Mouse (Mus musculus) forebrain, embryonic 12.5 days (tissue): ENCODE results near the gene Blm. TPM values are rescaled to one million over a fixed set of nuclear protein-coding genes. Genes with fewer than 3 reads are reported as not detected.

Experiments
- ATAC-seq: fragments of 200-750 bp; cut with Nextera tagmentation; 2 replicates; pipeline ENCODE4 v1.8.0; 2017; ENCODE audit warnings: moderate TSS enrichment; ENCODE audit not compliant: low FRiP score
- H3K27ac ChIP-seq: fragments of 300-500 bp; sonication (generic); 2 replicates; pipeline ENCODE4 v1.5.1; 2016; ENCODE audit warnings: mild to moderate bottlenecking
- H3K27me3 ChIP-seq: fragments of 300-500 bp; sonication (generic); 2 replicates; pipeline ENCODE4 v1.6.1; 2016; ENCODE audit warnings: mild to moderate bottlenecking
- H3K36me3 ChIP-seq: fragments of 300-500 bp; sonication (generic); replicated peaks from 2 replicates; pipeline ENCODE4 v1.6.1; 2016; ENCODE audit warnings: mild to moderate bottlenecking
- H3K4me1 ChIP-seq: fragments of 300-500 bp; sonication (generic); 2 replicates; pipeline ENCODE4 v1.6.1; 2016
- H3K4me2 ChIP-seq: fragments of 300-500 bp; sonication (generic); 2 replicates; pipeline ENCODE4 v1.6.1; 2016; ENCODE audit warnings: mild to moderate bottlenecking, moderate library complexity
- H3K4me3 ChIP-seq: fragments of 300-500 bp; sonication (generic); replicated peaks from 2 replicates; pipeline ENCODE4 v1.5.1; 2016; ENCODE audit warnings: mild to moderate bottlenecking
- H3K9ac ChIP-seq: fragments of 300-500 bp; sonication (generic); 2 replicates; pipeline ENCODE4 v1.6.1; 2016; ENCODE audit warnings: mild to moderate bottlenecking
- H3K9me3 ChIP-seq: fragments of 300-500 bp; sonication (generic); 2 replicates; pipeline ENCODE4 v1.6.1; 2016
- WGBS: fragments of 180-500 bp; shearing (Covaris S2); methylation state at CpG from one replicate; pipeline ENCODE4 v1.1.7; 2016; 5-methylcytosine and 5-hydroxymethylcytosine counted together
- polyA plus RNA-seq: library from polyadenylated mRNA; unstranded; fragments of >200 nt; fragmentation: Nextera tagmentation; extraction: Ambion mirVana; gene quantifications from 2 replicates; pipeline ENCODE4 v1.2.1, GENCODE M21; 2016

Gene Blm
- polyA plus RNA-seq, 1 experiment from 2014 or later = 43.7 TPM

GRCm38 (mm10) chr7:80420586-80420985 is 114.3 kb downstream of the Blm start:
- 89% methylated on average over 4 of the region's 4 CpGs for WGBS
- Histone ChIP-seq H3K4me1 (peaks cover 3% of the 10 kb centered on the region), H3K9me3 (no peaks in the 10 kb centered on the region), H3K27me3 (no peaks in the 10 kb centered on the region), H3K27ac (no peak overlapping the region), H3K4me3 (no peak overlapping the region), H3K4me2 (no peak overlapping the region), H3K9ac (no peak overlapping the region), H3K36me3 (no peaks in the 10 kb centered on the region)
- no peak for ATAC-seq

- no peak overlapping the region for H3K4me3 ChIP-seq
- H3K36me3 ChIP-seq = no peaks in the 10 kb centered on the region
- H3K9me3 ChIP-seq = no peaks in the 10 kb centered on the region
- ATAC-seq = no peak
- no peak overlapping the region for H3K27ac ChIP-seq
- H3K4me1 ChIP-seq = peaks cover 3% of the 10 kb centered on the region
- WGBS = 77% methylated on average over 3 of the region's 3 CpGs
- no peak overlapping the region for H3K4me2 ChIP-seq
- H3K9ac ChIP-seq = no peak overlapping the region
- no peaks in the 10 kb centered on the region for H3K27me3 ChIP-seq
Observed at GRCm38 (mm10) chr7:80419278-80419677, 115.6 kb downstream of the Blm start.

GRCm38 (mm10) chr7:80418036-80418435 is 116.9 kb downstream of the Blm start:
- WGBS = 82% methylated on average over 3 of the region's 3 CpGs
- no peaks in the 10 kb centered on the region for H3K27me3 ChIP-seq

GRCm38 (mm10) chr7:80417601-80418000 is 117.3 kb downstream of the Blm start:
- no peaks in the 10 kb centered on the region for H3K4me1 ChIP-seq
- H3K4me3 ChIP-seq = no peak overlapping the region
- H3K27me3 ChIP-seq = no peaks in the 10 kb centered on the region
- no peaks in the 10 kb centered on the region for H3K36me3 ChIP-seq
- H3K4me2 ChIP-seq = no peak overlapping the region
- no peaks in the 10 kb centered on the region for H3K9me3 ChIP-seq
- H3K9ac ChIP-seq = no peak overlapping the region
- H3K27ac ChIP-seq = no peak overlapping the region
- no peak for ATAC-seq

More at GRCm38 (mm10) chr7:80418036-80418435, 116.9 kb downstream of the Blm start:
- H3K36me3 ChIP-seq = no peaks in the 10 kb centered on the region
- no peaks in the 10 kb centered on the region for H3K9me3 ChIP-seq
- H3K9ac ChIP-seq = no peak overlapping the region
- H3K27ac ChIP-seq = no peak overlapping the region
- no peak for ATAC-seq
- no peak overlapping the region for H3K4me3 ChIP-seq
- H3K4me1 ChIP-seq = peaks cover under 1% of the 10 kb centered on the region
- H3K4me2 ChIP-seq = no peak overlapping the region

- no peak overlapping the region for H3K9ac ChIP-seq
- H3K4me2 ChIP-seq = no peak overlapping the region
- ATAC-seq = no peak
- no peaks in the 10 kb centered on the region for H3K9me3 ChIP-seq
- no peaks in the 10 kb centered on the region for H3K4me1 ChIP-seq
- no peak overlapping the region for H3K4me3 ChIP-seq
- no peaks in the 10 kb centered on the region for H3K36me3 ChIP-seq
- H3K27me3 ChIP-seq = no peaks in the 10 kb centered on the region
- WGBS = 95% methylated on average over 7 of the region's 7 CpGs
- no peak overlapping the region for H3K27ac ChIP-seq
Observed at GRCm38 (mm10) chr7:80416969-80417368, 118.0 kb downstream of the Blm start.

GRCm38 (mm10) chr7:80414303-80414855 is 120.5 kb downstream of the Blm start:
- no peak overlapping the region for H3K4me3 ChIP-seq
- H3K4me2 ChIP-seq = no peak overlapping the region
- no peaks in the 10 kb centered on the region for H3K4me1 ChIP-seq
- no peaks in the 10 kb centered on the region for H3K27me3 ChIP-seq
- no peak overlapping the region for H3K9ac ChIP-seq
- H3K36me3 ChIP-seq = no peaks in the 10 kb centered on the region
- H3K9me3 ChIP-seq = no peaks in the 10 kb centered on the region
- no peak overlapping the region for H3K27ac ChIP-seq
- ATAC-seq = no peak
- WGBS = 85% methylated on average over 7 of the region's 7 CpGs

- Histone ChIP-seq H3K4me1 (no peaks in the 10 kb centered on the region), H3K9ac (no peak overlapping the region), H3K36me3 (no peaks in the 10 kb centered on the region), H3K27me3 (no peaks in the 10 kb centered on the region), H3K4me3 (no peak overlapping the region), H3K4me2 (no peak overlapping the region), H3K27ac (no peak overlapping the region), H3K9me3 (no peaks in the 10 kb centered on the region)
- no peak for ATAC-seq
- WGBS = 86% methylated on average over 7 of the region's 9 CpGs
Observed at GRCm38 (mm10) chr7:80413512-80414302, 121.2 kb downstream of the Blm start.

GRCm38 (mm10) chr7:80412781-80413180 is 122.1 kb downstream of the Blm start:
- H3K4me3 ChIP-seq = no peak overlapping the region
- no peak overlapping the region for H3K9ac ChIP-seq
- H3K27me3 ChIP-seq = no peaks in the 10 kb centered on the region
- ATAC-seq = no peak
- H3K9me3 ChIP-seq = no peaks in the 10 kb centered on the region
- no peak overlapping the region for H3K4me2 ChIP-seq
- H3K27ac ChIP-seq = no peak overlapping the region
- H3K4me1 ChIP-seq = no peaks in the 10 kb centered on the region
- WGBS = 78% methylated on average over 5 of the region's 5 CpGs
- no peaks in the 10 kb centered on the region for H3K36me3 ChIP-seq

- no peak for ATAC-seq
- H3K4me1 ChIP-seq = no peaks in the 10 kb centered on the region
- H3K9ac ChIP-seq = no peak overlapping the region
- no peaks in the 10 kb centered on the region for H3K9me3 ChIP-seq
- H3K4me3 ChIP-seq = no peak overlapping the region
- H3K36me3 ChIP-seq = no peaks in the 10 kb centered on the region
- H3K27me3 ChIP-seq = no peaks in the 10 kb centered on the region
- WGBS = 52% methylated on average over 10 of the region's 10 CpGs
- no peak overlapping the region for H3K4me2 ChIP-seq
- no peak overlapping the region for H3K27ac ChIP-seq
Observed at GRCm38 (mm10) chr7:80412279-80412678, 122.6 kb downstream of the Blm start.

- ATAC-seq = no peak
- H3K36me3 ChIP-seq = no peaks in the 10 kb centered on the region
- WGBS = 77% methylated on average over 9 of the region's 9 CpGs
- H3K27ac ChIP-seq = no peak overlapping the region
- H3K27me3 ChIP-seq = peaks cover 4% of the 10 kb centered on the region; the same call in 1 of the 2 replicates
- H3K4me2 ChIP-seq = no peak overlapping the region
- no peaks in the 10 kb centered on the region for H3K4me1 ChIP-seq
- H3K9ac ChIP-seq = no peak overlapping the region
- no peaks in the 10 kb centered on the region for H3K9me3 ChIP-seq
- H3K4me3 ChIP-seq = no peak overlapping the region
Observed at GRCm38 (mm10) chr7:80410380-80410779, 124.5 kb downstream of the Blm start.

GRCm38 (mm10) chr7:80407712-80408111 is 127.2 kb downstream of the Blm start:
- WGBS = 77% methylated on average over 9 of the region's 9 CpGs
- Histone ChIP-seq H3K4me1 (no peaks in the 10 kb centered on the region), H3K4me3 (no peak overlapping the region), H3K27ac (no peak overlapping the region), H3K27me3 (peaks cover 25% of the 10 kb centered on the region), H3K9ac (no peak overlapping the region), H3K9me3 (no peaks in the 10 kb centered on the region), H3K4me2 (no peak overlapping the region), H3K36me3 (no peaks in the 10 kb centered on the region)
- no peak for ATAC-seq

- Histone ChIP-seq H3K27ac (no peak overlapping the region), H3K36me3 (no peaks in the 10 kb centered on the region), H3K9me3 (no peaks in the 10 kb centered on the region), H3K9ac (no peak overlapping the region), H3K4me2 (no peak overlapping the region), H3K27me3 (peaks cover 25% of the 10 kb centered on the region), H3K4me1 (peaks cover 9% of the 10 kb centered on the region), H3K4me3 (no peak overlapping the region)
- 95% methylated on average over 3 of the region's 3 CpGs for WGBS
- ATAC-seq = no peak
Observed at GRCm38 (mm10) chr7:80406186-80406585, 128.7 kb downstream of the Blm start.

GRCm38 (mm10) chr7:80405188-80405695 is 129.7 kb downstream of the Blm start, which contains the start of gene Furin:
Gene Furin, minus strand, starts transcription at chr7:80405436.
- H3K36me3 ChIP-seq = no peaks in the 10 kb centered on the region
- no peak for ATAC-seq
- peaks cover 25% of the 10 kb centered on the region for H3K27me3 ChIP-seq
- no peak within 1 kb of the TSS for H3K9ac ChIP-seq
- no peaks in the 10 kb centered on the region for H3K9me3 ChIP-seq
- H3K4me1 ChIP-seq = peaks cover 17% of the 10 kb centered on the region
- 79% methylated on average over 9 of the region's 9 CpGs for WGBS
- no peak within 1 kb of the TSS for H3K4me2 ChIP-seq
- H3K4me3 ChIP-seq = no peak within 1 kb of the TSS
- H3K27ac ChIP-seq = no peak within 1 kb of the TSS
